Mouse (Mus musculus) small intestine, adult 2 months (tissue): Measurements from ENCODE around the gene Slc35a1. TPM values are rescaled to one million over a fixed set of nuclear protein-coding genes. Genes with fewer than 3 reads are reported as not detected.

Experiments
- H3K27ac ChIP-seq: fragments of 200-500 bp; 2 replicates; pipeline ENCODE4 v1.5.1; 2012; ENCODE audit warnings: low read depth, low read length, control low read depth, inconsistent platforms; ENCODE audit not compliant: insufficient read depth
- H3K27me3 ChIP-seq: fragments of 200-500 bp; 2 replicates; pipeline ENCODE4 v1.6.1; 2012; ENCODE audit warnings: mild to moderate bottlenecking, moderate library complexity, low read length, inconsistent platforms; ENCODE audit not compliant: control insufficient read depth, insufficient read depth
- H3K36me3 ChIP-seq: fragments of 200-500 bp; 2 replicates; pipeline ENCODE4 v1.6.1; 2012; ENCODE audit warnings: mild to moderate bottlenecking, low read length, control low read depth, inconsistent platforms; ENCODE audit not compliant: control insufficient read depth, insufficient read depth
- H3K4me1 ChIP-seq: fragments of 200-500 bp; 2 replicates; pipeline ENCODE4 v1.6.1; 2012; ENCODE audit warnings: low read length, inconsistent platforms, mixed read lengths; ENCODE audit not compliant: control insufficient read depth, insufficient read depth, insufficient read length
- H3K4me3 ChIP-seq: fragments of 200-500 bp; 2 replicates; pipeline ENCODE4 v1.5.1; 2012; ENCODE audit warnings: low read depth, mild to moderate bottlenecking, control low read depth, inconsistent platforms, low read length, moderate library complexity
- CTCF ChIP-seq: fragments of 200-500 bp; IDR thresholded peaks from 2 replicates; pipeline ENCODE4 v1.5.1; 2012; ENCODE audit warnings: low read depth, mild to moderate bottlenecking, control low read depth, inconsistent platforms, low read length, moderate library complexity, mixed read lengths; ENCODE audit not compliant: insufficient replicate concordance, insufficient read length; ENCODE audit errors: extremely low read depth
- POLR2A ChIP-seq: fragments of 200-500 bp; IDR thresholded peaks from 2 replicates; pipeline ENCODE4 v1.6.1; 2012; ENCODE audit warnings: low read depth, mild to moderate bottlenecking, control low read depth, inconsistent platforms, low read length, moderate library complexity
- WGBS: fragments of 180-500 bp; shearing (Covaris S2); methylation state at CpG from one replicate; pipeline ENCODE4 v1.1.7; 2018; 5-methylcytosine and 5-hydroxymethylcytosine counted together
- polyA plus RNA-seq: library from polyadenylated mRNA; depleted of rRNA; stranded (reverse); fragments of >200 nt; gene quantifications from 2 replicates; pipeline ENCODE4 v1.2.3, GENCODE M21; 2012

The Slc35a1 gene
- polyA plus RNA-seq, 1 experiment, result 5.4 TPM

DNA sequence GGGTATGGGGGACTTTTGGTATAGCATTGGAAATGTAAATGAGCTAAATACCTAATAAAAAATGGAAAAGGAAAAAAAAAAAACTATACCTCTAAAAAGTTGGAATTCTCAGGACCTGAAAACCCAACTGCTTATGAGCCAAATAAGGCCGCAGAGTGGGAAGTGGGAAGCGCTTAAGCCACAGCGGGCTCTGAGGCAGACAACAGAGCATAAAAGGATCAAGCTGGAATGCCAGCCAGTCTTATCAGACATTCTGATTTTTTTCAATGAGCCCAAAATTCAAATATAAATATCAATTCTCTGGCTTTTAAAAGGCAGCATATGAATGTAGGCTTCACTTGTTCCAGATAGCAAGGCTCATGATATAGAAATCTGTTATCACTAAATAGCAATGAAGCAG lies 783 bp upstream of the Slc35a1 start:
- H3K36me3 ChIP-seq, result no peaks in the 10 kb centered on the region
- H3K27ac ChIP-seq, result no peak overlapping the region
- no peaks in the 10 kb centered on the region for H3K27me3 ChIP-seq
- 86% methylated on average over 3 of the region's 3 CpGs for WGBS
- no peaks in the 10 kb centered on the region for H3K4me1 ChIP-seq
- H3K4me3 ChIP-seq, result no peak overlapping the region
- TF ChIP-seq POLR2A (no peak), CTCF (no peak)

DNA sequence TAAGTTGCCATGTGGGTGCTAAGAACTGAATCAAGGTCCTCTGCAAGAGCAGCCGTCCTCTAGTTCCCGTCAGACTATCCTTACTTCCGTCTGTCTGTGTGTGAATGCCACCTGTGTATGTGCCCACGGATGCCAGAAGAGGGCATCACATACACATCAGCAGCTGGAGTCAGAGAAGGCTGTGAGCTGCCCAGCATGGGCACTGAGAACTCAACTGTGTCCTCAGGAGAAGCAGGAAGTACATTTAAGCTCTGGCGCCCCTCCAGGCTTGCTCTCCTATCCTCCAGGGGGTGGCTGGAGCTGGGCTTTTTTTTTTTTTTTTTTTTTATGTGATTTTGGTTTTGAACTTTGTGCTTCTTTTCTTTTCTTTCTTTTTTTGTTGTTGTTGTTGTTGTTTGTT lies 6.7 kb downstream of the Slc35a1 start:
- 87% methylated on average over 5 of the region's 5 CpGs for WGBS
- H3K36me3 ChIP-seq, result peaks cover 3% of the 10 kb centered on the region; the same call in 1 of the 2 replicates
- no peak for TF ChIP-seq POLR2A
- no peak for TF ChIP-seq CTCF
- H3K4me1 ChIP-seq, result no peaks in the 10 kb centered on the region
- no peak overlapping the region for H3K4me3 ChIP-seq
- H3K27me3 ChIP-seq, result no peaks in the 10 kb centered on the region
- no peak overlapping the region for H3K27ac ChIP-seq

DNA sequence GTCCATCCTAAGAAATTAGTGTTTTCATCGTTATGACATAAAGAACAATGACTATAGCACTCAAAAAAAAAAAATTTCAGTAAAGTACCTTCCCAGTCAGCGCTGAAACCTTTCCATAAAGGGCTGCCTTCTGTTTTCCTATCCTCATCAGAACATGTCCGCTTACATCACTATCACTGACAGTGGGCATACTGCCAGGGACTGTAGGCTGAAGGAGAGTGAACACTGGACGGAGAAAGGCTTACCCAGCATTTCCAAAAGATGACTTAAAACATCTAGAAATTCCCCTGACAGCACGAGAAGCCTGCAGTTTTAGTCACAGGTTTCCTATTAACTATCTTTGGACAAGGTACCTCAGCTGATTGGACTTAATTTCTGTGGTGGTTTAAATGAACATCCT lies 13.5 kb downstream of the Slc35a1 start:
- no peak overlapping the region for H3K27ac ChIP-seq
- H3K27me3 ChIP-seq, result no peaks in the 10 kb centered on the region
- H3K4me3 ChIP-seq, result no peak overlapping the region
- no peak for TF ChIP-seq CTCF
- no peak for TF ChIP-seq POLR2A
- WGBS, result 86% methylated on average over 5 of the region's 5 CpGs
- no peaks in the 10 kb centered on the region for H3K4me1 ChIP-seq
- peaks cover 12% of the 10 kb centered on the region for H3K36me3 ChIP-seq

DNA sequence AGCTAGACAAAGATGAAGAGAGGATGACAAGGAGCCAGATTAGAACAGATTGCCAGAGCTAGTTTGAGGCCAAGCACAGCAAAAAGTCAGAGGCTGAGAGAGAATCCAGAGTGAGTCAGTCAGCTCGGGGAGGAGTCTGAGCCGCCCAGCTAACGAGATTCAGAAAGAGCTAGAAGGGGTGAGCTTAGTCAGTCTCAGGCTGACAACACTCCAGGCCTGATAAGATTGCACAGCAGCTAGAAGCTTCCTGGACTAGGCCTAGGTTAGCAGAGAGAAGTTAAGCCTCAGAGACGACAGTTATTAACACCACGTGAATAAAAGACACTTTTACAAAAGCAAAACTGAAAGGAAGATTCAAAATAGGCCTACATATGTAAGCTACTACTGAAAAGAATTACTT lies 19.3 kb downstream of the Slc35a1 start:
- H3K27me3 ChIP-seq, result no peaks in the 10 kb centered on the region
- H3K4me3 ChIP-seq, result no peak overlapping the region
- peaks cover 40% of the 10 kb centered on the region for H3K36me3 ChIP-seq
- WGBS, result 88% methylated on average over 5 of the region's 5 CpGs
- no peaks in the 10 kb centered on the region for H3K4me1 ChIP-seq
- H3K27ac ChIP-seq, result no peak overlapping the region
- TF ChIP-seq POLR2A, result no peak
- TF ChIP-seq CTCF, result no peak

- H3K36me3 ChIP-seq, result peaks cover 58% of the 10 kb centered on the region
- H3K4me3 ChIP-seq, result no peak overlapping the region
These were observed 25.3 kb downstream of the Slc35a1 start for GRCm38 (mm10) chr4:34661927-34662326.

DNA sequence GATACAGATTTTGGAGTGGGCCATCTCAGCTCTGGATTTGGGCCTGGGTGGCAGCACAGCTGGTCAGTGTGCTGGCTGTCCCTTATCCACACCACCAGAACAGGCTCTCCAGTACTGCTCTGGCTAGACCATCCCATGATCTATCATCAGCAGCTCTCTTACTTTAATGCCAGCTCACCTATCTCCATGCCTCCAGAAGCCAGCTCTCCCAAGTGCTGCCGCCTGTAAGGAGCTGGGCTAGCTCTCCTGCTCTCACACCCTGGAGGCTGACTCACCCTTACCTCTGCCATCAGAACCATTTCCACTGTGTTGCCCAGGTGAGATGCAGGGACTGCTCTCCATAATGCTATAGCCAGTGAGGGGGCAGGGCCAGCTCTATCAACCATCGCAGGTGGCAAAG lies 25.7 kb downstream of the Slc35a1 start:
- WGBS, result 93% methylated on average over 2 of the region's 2 CpGs
- H3K4me3 ChIP-seq, result no peak overlapping the region
- H3K27ac ChIP-seq, result no peak overlapping the region
- H3K36me3 ChIP-seq, result peaks cover 60% of the 10 kb centered on the region
- no peaks in the 10 kb centered on the region for H3K27me3 ChIP-seq
- TF ChIP-seq CTCF (no peak), POLR2A (no peak)
- no peaks in the 10 kb centered on the region for H3K4me1 ChIP-seq

More at GRCm38 (mm10) chr4:34661927-34662326, 25.3 kb downstream of the Slc35a1 start:
- Histone ChIP-seq H3K4me1 (no peaks in the 10 kb centered on the region), H3K27ac (no peak overlapping the region), H3K27me3 (no peaks in the 10 kb centered on the region)
- WGBS, result 86% methylated on average over 6 of the region's 6 CpGs
- TF ChIP-seq POLR2A, result no peak
- TF ChIP-seq CTCF, result no peak

DNA sequence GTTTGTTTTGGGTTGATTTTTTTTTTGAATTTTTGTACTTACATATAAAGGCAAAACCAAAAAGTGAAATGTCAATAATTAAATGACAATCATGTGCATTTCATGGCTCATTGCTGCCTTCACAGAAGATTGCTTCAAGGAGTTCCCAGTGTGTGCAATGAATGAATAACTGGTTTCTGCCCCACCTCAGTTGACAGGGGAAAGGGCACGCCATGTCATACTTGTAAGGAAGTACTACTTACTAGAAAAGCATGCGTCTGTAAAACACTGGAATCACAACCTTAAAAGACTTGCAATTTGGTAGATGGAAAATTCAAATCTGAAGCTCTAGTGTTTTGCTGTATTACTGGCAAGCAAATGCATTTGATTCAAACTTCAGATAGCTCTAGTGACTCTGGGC lies 28.2 kb downstream of the Slc35a1 start:
- H3K4me1 ChIP-seq, result no peaks in the 10 kb centered on the region
- H3K4me3 ChIP-seq, result no peak overlapping the region
- TF ChIP-seq POLR2A (no peak), CTCF (no peak)
- 80% methylated on average over 2 of the region's 2 CpGs for WGBS
- no peak overlapping the region for H3K27ac ChIP-seq
- peaks cover 61% of the 10 kb centered on the region for H3K36me3 ChIP-seq
- no peaks in the 10 kb centered on the region for H3K27me3 ChIP-seq

GRCm38 (mm10) chr4:34656101-34656500 lies 31.1 kb downstream of the Slc35a1 start:
- H3K4me3 ChIP-seq, result no peak overlapping the region
- TF ChIP-seq POLR2A (no peak), CTCF (no peak)
- peaks cover 57% of the 10 kb centered on the region for H3K36me3 ChIP-seq
- no peaks in the 10 kb centered on the region for H3K4me1 ChIP-seq
- H3K27me3 ChIP-seq, result no peaks in the 10 kb centered on the region
- H3K27ac ChIP-seq, result no peak overlapping the region
- 96% methylated on average over 10 of the region's 10 CpGs for WGBS
